Mouse (Mus musculus): ENCODE measurements around the gene Pcgf2.

- TF ChIP-seq CTCF (IDR thresholded peaks at IDR 0.05; ENCODE audit: low read depth, low read length) (no peak), EP300 (IDR thresholded peaks at IDR 0.05; ENCODE audit: insufficient read depth, low read depth, low read length) (no peak), POLR2A (IDR thresholded peaks at IDR 0.05; ENCODE audit: insufficient read depth, low read length) (no peak)
Measured at GRCm38 (mm10) chr11:97684063-97684680, 16.1 kb downstream of the Pcgf2 start.

All from ES-Bruce4 (cell line).